Mouse (Mus musculus) c-Kit-negative CD71-positive TER-119-positive erythroid progenitor cells, embryonic 14.5 days (primary cell): Measurements from ENCODE around the gene Dytn.

Experiments
- DNase-seq: peaks from one replicate; pipeline ENCODE4 v3.0.0-alpha.2; 2013; ENCODE audit warnings: low read depth, low spot score

The Dytn gene

DNA sequence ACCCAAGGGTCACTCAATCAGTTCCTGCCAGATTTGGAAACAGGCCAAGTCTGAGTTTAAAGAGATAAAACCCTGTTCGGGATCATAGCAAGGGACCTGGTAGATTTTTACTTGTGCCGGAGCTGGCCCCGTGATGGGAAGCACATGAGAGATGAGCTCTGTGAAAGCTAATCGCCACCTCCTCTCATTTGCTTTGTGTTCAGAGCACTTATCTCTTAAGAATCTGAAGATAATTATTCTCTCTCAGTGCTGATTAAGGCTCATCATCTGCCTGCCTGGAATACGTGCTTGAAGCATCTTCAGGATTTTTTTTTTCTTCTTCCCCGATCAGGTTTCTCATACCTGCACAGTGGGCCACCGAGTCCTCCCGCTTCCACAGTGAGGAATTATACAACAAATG, 107.6 kb downstream of the Dytn start:
- DNase-seq, result no peak

DNA sequence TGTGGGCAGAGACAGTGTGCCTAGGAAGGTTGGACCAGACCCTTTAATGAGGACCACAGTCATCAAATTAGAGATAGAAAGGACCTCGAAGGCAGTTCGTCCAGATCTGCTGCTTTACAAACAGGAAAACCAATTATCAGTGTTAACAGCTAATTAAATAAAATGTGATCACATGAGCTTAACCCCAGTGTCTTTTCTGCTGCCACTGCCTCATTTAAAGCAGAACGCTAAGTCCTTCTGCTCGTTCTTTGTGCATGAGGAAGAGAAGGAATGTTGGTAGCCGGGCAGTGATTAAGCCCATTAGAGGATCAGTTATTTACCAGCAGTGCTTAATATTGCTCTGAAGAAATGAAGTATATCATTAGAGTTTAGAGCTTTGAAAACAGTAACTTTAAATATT, 109.9 kb downstream of the Dytn start:
- DNase-seq, result no peak

DNA sequence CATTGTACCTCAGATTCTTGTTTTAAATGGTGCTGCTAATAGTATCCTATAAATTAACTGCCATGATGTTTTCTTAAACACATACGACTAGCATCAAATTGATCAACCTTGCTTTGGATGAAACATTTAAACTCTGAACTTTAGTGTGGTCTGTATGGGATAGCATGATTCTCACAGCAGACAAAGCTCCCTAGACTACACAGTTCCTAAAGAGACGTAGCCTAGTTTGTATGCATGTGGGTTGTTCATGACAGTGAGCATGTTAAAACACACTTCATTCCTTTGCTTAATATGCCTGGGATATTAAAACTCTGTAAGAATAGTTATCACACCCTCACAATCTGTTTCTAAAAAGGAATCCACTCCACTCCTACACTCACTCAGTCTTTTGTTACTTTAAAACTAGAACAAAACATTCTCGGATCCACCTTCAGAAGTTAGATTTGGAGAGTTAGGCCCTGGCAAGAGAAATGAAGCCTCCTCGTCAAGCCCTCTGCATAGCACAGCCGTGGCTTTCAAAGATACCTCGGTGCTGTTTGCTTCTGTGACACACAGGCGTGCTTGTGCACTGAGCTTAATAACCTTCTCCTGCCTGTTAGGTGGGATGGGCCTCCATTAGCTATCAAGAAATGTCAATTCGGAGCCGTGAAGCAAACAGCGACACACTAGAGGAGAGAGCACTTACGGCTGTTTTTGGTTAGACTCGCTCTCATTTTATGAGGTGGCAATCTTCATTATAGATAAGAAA, 112.7 kb downstream of the Dytn start:
- DNase-seq, result no peak

DNA sequence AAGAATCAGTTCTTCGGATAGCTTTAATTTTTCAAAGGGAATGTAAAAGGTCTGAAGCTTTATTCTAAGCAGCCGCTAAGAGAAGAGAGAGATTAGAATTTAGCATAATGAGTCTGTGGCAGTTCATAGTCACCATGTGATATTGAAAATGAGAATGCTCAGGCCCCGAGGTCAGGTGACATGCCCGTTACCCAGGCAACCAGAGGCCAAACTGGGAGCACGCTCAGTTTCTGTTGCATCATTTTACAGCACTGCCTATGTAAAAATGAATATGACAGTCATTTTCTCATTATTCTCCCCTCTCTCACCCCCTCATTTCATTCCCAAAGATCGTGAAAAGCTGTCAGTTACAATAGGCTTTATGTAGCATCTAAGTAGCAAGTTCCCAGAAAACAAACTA, 113.3 kb downstream of the Dytn start:
- no peak for DNase-seq
